Comparison of ENCODE assay signal across 7 mouse cellular contexts in the genomic region with DNA sequence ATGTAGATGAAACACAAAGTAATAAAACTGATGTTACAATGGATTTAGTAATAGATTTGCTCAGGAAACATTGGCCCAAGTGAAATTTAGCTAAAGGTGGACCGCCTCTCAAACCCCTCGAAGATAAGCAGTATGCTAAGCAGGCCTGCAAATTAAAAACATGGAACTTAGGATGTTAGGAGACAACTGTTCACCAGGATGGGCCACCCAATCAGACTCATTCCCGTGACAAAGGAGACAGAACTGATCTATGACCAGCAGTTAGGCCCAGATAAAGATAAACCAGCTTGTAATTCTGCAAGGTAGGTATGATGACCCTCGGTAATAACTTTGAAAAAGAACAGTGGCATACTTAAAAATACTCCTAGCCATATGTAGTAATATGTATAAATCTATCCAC. TPM values are rescaled to one million over a fixed set of nuclear protein-coding genes. Genes with fewer than 3 reads are reported as not detected.
DNase-seq lines count a peak whose midpoint lies in the region; ATAC-seq and TF ChIP-seq lines count a peak whose summit lies in the region.

No protein-coding gene starts in this region.

- H3K9ac ChIP-seq in liver, embryonic 11.5 days (ENCODE audit: low read depth, low read length), result peak overlapping the region; percentile 78

- no peak for ATAC-seq in liver, embryonic 11.5 days (replicated peaks; ENCODE audit: low FRiP score)
- no peak for ATAC-seq in monocyte, adult 5-6 weeks (replicated peaks; ENCODE audit: insufficient number of reproducible peaks, low FRiP score, low TSS enrichment, poor library complexity, severe bottlenecking)

- peak overlapping the region; percentile 18; the same call in 1 of the 2 replicates for H3K4me3 ChIP-seq in spleen, adult 2 months (ENCODE audit: extremely low read depth, insufficient read depth, insufficient read length)
- peak overlapping the region; percentile 85 for H3K4me3 ChIP-seq in forebrain, embryonic 10.5 days
- peak overlapping the region; percentile 72 for H3K4me3 ChIP-seq in liver, embryonic 11.5 days (ENCODE audit: low read depth, low read length)

- H3K36me3 ChIP-seq in spleen, adult 2 months (ENCODE audit: control insufficient read depth, insufficient read depth, low read length), result no peaks in the 10 kb centered on the region
- H3K36me3 ChIP-seq in forebrain, embryonic 10.5 days (replicated peaks), result peaks cover 43% of the 10 kb centered on the region
- no peaks in the 10 kb centered on the region for H3K36me3 ChIP-seq in liver, embryonic 11.5 days (ENCODE audit: control insufficient read depth, insufficient read depth, low read length)

- peak overlapping the region; percentile 76 for H3K4me2 ChIP-seq in liver, embryonic 11.5 days

- TF ChIP-seq CTCF in spleen, adult 2 months (IDR thresholded peaks at IDR 0.05; ENCODE audit: extremely low read depth, insufficient read depth, insufficient read length, insufficient replicate concordance), result no peak

- H3K27me3 ChIP-seq in spleen, adult 2 months (ENCODE audit: control insufficient read depth, insufficient read depth, low read length), result no peaks in the 10 kb centered on the region
- no peaks in the 10 kb centered on the region for H3K27me3 ChIP-seq in forebrain, embryonic 10.5 days (ENCODE audit: poor library complexity, severe bottlenecking)
- H3K27me3 ChIP-seq in liver, embryonic 11.5 days (replicated peaks; ENCODE audit: control insufficient read depth, insufficient read depth, low read length), result no peaks in the 10 kb centered on the region

- 48% methylated on average over 4 of the region's 4 CpGs for WGBS in spleen, adult 2 months
- WGBS in forebrain, embryonic 10.5 days, result 67% methylated on average over 4 of the region's 4 CpGs
- WGBS in liver, embryonic 11.5 days, result 47% methylated on average over 4 of the region's 4 CpGs

- H3K27ac ChIP-seq in spleen, adult 2 months (ENCODE audit: insufficient read depth, low read length), result no peak overlapping the region
- H3K27ac ChIP-seq in forebrain, embryonic 10.5 days, result peak overlapping the region; percentile 99
- H3K27ac ChIP-seq in liver, embryonic 11.5 days (ENCODE audit: low read depth, low read length), result peak overlapping the region; percentile 83

- H3K9me3 ChIP-seq in forebrain, embryonic 10.5 days, result peaks cover 2% of the 10 kb centered on the region; the same call in 1 of the 2 replicates
- H3K9me3 ChIP-seq in liver, embryonic 11.5 days (ENCODE audit: control insufficient read depth, low read length), result no peaks in the 10 kb centered on the region

- DNase-seq in spleen, adult 2 months (ENCODE audit: low read depth in 1 of 2, low spot score in 2 of 2), result no peak
- no peak for DNase-seq in spleen, adult 18-20 months
- DNase-seq in forebrain, embryonic 10.5 days (ENCODE audit: extremely low spot score, low spot score), result no peak
- DNase-seq in liver, embryonic 11.5 days (ENCODE audit: low spot score), result no peak
- DNase-seq in adrenal gland, adult 8-10 months, result no peak
- no peak for DNase-seq in adrenal gland, adult 2 months

- no peak for TF ChIP-seq POLR2A in spleen, adult 2 months (IDR thresholded peaks at IDR 0.05; ENCODE audit: low read depth, low read length)

- peaks cover 2% of the 10 kb centered on the region; the same call in 1 of the 2 replicates for H3K4me1 ChIP-seq in spleen, adult 2 months (ENCODE audit: control insufficient read depth, insufficient read depth, insufficient read length)
- H3K4me1 ChIP-seq in forebrain, embryonic 10.5 days, result peaks cover 14% of the 10 kb centered on the region
- H3K4me1 ChIP-seq in liver, embryonic 11.5 days (replicated peaks; ENCODE audit: control insufficient read depth, insufficient read depth, low read length), result 0 out of 2 replicates have a peak, but pooled peaks cover 5% of the 10 kb centered on the region

RNA-seq across cellular contexts. Expression of gene H2afv, which starts 1.1 kb away (rescaled TPM):
- 29.8 and 36.5 TPM in 2 replicates for polyA plus RNA-seq in spleen, adult 2 months (2012; rRNA removed)
- 844 and 848 TPM in 2 replicates for polyA plus RNA-seq in forebrain, embryonic 10.5 days (2016; fragmentation: Nextera tagmentation; extraction: Ambion mirVana)
- 242 and 254 TPM in 2 replicates for polyA plus RNA-seq in liver, embryonic 11.5 days (2014; fragmentation: Nextera tagmentation; extraction: Ambion mirVana)
- total RNA-seq in monocyte, adult 5-6 weeks (2017), result 31.2 to 51.6 TPM (median 37.9 TPM) in 3 replicates
- 10 to 100 TPM; 68.9 to 84.3 (median 80.5) TPM for total RNA-seq in adrenal gland, adult 8-10 months (2022)
- total RNA-seq in adrenal gland, adult 2 months (2021), result 10 to 100 TPM; 39.2 to 86.1 TPM
- 15.0 and 17.4 TPM in 2 replicates for polyA plus RNA-seq in adrenal gland, adult 2 months (2012; rRNA removed)

RNA-seq across cellular contexts. Expression of gene Ppia, which starts 27.9 kb away (rescaled TPM):
- 333 and 340 TPM in 2 replicates for polyA plus RNA-seq in spleen, adult 2 months (2012; rRNA removed)
- 6,009 and 6,074 TPM in 2 replicates for polyA plus RNA-seq in forebrain, embryonic 10.5 days (2016; fragmentation: Nextera tagmentation; extraction: Ambion mirVana)
- 5,363 and 5,401 TPM in 2 replicates for polyA plus RNA-seq in liver, embryonic 11.5 days (2014; fragmentation: Nextera tagmentation; extraction: Ambion mirVana)
- 917 to 1,280 TPM (median 1,115 TPM) in 3 replicates for total RNA-seq in monocyte, adult 5-6 weeks (2017)
- 1,000 to 10,000 TPM; 1,457 to 1,759 (median 1,529) TPM for total RNA-seq in adrenal gland, adult 8-10 months (2022)
- 1,000 to 10,000 TPM; 1,264 to 1,797 TPM for total RNA-seq in adrenal gland, adult 2 months (2021)
- polyA plus RNA-seq in adrenal gland, adult 2 months (2012; rRNA removed), result 237 and 265 TPM in 2 replicates

RNA-seq across cellular contexts. Expression of gene Purb, which starts 32.6 kb away (rescaled TPM):
- polyA plus RNA-seq in spleen, adult 2 months (2012; rRNA removed), result 6.3 and 8.7 TPM in 2 replicates
- 16.9 and 18.7 TPM in 2 replicates for polyA plus RNA-seq in forebrain, embryonic 10.5 days (2016; fragmentation: Nextera tagmentation; extraction: Ambion mirVana)
- 13.2 and 13.7 TPM in 2 replicates for polyA plus RNA-seq in liver, embryonic 11.5 days (2014; fragmentation: Nextera tagmentation; extraction: Ambion mirVana)
- total RNA-seq in monocyte, adult 5-6 weeks (2017), result 67.4 to 82.3 TPM (median 75.6 TPM) in 3 replicates
- total RNA-seq in adrenal gland, adult 8-10 months (2022), result 10 to 100 TPM; 54.2 to 62.0 (median 60.9) TPM
- 10 to 100 TPM; 48.9 to 58.7 TPM for total RNA-seq in adrenal gland, adult 2 months (2021)
- 10.1 and 11.0 TPM in 2 replicates for polyA plus RNA-seq in adrenal gland, adult 2 months (2012; rRNA removed)

RNA-seq across cellular contexts. Expression of gene Zmiz2, which starts 54.2 kb away (rescaled TPM):
- polyA plus RNA-seq in spleen, adult 2 months (2012; rRNA removed), result 118 and 142 TPM in 2 replicates
- polyA plus RNA-seq in forebrain, embryonic 10.5 days (2016; fragmentation: Nextera tagmentation; extraction: Ambion mirVana), result 13.6 and 15.9 TPM in 2 replicates
- 11.5 and 12.7 TPM in 2 replicates for polyA plus RNA-seq in liver, embryonic 11.5 days (2014; fragmentation: Nextera tagmentation; extraction: Ambion mirVana)
- total RNA-seq in monocyte, adult 5-6 weeks (2017), result 11.9 to 27.0 TPM (median 16.3 TPM) in 3 replicates
- 10 to 100 TPM; 51.9 to 66.8 (median 59.9) TPM for total RNA-seq in adrenal gland, adult 8-10 months (2022)
- total RNA-seq in adrenal gland, adult 2 months (2021), result 10 to 100 TPM; 50.5 to 52.8 TPM
- polyA plus RNA-seq in adrenal gland, adult 2 months (2012; rRNA removed), result 71.1 and 85.0 TPM in 2 replicates

Comparison
In these comparisons a context has a peak if more than half of its experiments do, and no peak if none do; other contexts are left out.
1. H3K4me3 ChIP-seq: peak in every context shown above with its lines; median percentile 85 in forebrain, embryonic 10.5 days; 72 in liver, embryonic 11.5 days; 18 in spleen, adult 2 months.
2. RNA of gene Ppia, which starts 27.9 kb away (polyA plus RNA-seq): 6,009 to 6,074 TPM in forebrain, embryonic 10.5 days and 5,363 to 5,401 TPM in liver, embryonic 11.5 days; 333 to 340 TPM in spleen, adult 2 months and 237 to 265 TPM in adrenal gland, adult 2 months; every median in the first group is over 10 times any median in the second.